Mouse (Mus musculus) retina, adult 2 months (tissue): ENCODE data around the gene Tbx4.

Experiments
- DNase-seq: peaks from one replicate; pipeline ENCODE4 v3.0.0-alpha.2; 2012; ENCODE audit warnings: low read depth, low spot score

The Tbx4 gene

GRCm38 (mm10) chr11:85885665-85886428, at the start of gene Tbx4:
Gene Tbx4, plus strand, starts transcription at chr11:85886422.
- no peak for DNase-seq

DNA sequence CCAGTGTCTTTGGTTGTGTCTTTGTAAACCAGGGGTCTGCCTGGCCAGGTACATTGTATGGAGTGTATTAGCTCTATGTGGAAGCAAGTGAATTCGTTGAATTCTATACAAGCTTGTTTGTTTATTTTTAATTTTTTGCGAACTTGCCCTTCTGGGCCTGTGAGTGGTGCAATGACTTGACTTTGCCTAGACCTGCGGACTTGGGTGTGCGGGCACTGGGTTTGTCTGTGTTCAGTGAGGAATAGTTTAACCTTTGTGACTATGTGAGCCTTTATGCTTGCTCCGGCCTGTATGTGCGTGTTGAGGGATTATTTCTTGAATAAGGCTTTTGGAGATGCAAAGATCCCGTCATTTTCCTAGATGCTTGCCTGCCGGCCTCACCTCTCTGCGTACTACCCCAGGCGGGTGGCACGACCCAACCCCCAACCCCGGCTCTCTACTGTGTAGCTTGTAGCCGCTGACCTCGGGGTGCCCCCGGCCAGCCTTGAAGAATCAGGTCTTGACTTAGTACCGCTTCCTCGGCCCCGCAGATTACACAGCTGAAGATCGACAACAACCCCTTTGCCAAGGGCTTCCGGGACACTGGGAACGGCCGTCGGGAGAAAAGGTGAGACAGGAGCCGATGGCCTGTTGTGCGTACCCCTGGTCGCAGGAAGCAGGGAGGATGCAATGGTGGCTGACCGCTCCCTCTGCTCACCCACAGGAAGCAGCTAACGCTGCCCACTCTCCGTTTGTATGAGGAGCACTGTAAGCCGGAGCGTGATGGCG, 49.5 kb upstream of the Tbx4 start:
- no peak for DNase-seq

DNA sequence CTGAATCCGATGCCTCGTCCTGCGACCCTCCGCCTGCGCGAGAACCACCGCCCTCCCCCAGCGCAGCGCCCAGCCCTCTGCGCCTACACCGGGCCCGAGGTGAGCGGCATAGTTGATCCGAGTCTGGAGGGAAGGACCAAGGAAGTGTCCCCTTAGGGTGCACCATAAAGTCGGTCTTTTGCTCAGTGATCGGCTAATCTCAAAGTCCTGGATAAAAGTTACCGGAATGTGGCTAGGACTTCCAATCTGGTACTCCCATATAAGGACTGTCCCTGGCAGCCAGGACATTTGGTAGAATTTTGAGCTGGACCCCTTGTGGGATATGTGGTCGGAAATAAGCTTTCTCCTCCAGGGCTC, 49.0 kb upstream of the Tbx4 start:
- DNase-seq: no peak

- no peak for DNase-seq
Measured at GRCm38 (mm10) chr11:85837648-85838423, 48.4 kb upstream of the Tbx4 start.

GRCm38 (mm10) chr11:85838424-85839257, 47.6 kb upstream of the Tbx4 start:
- no peak for DNase-seq

DNA sequence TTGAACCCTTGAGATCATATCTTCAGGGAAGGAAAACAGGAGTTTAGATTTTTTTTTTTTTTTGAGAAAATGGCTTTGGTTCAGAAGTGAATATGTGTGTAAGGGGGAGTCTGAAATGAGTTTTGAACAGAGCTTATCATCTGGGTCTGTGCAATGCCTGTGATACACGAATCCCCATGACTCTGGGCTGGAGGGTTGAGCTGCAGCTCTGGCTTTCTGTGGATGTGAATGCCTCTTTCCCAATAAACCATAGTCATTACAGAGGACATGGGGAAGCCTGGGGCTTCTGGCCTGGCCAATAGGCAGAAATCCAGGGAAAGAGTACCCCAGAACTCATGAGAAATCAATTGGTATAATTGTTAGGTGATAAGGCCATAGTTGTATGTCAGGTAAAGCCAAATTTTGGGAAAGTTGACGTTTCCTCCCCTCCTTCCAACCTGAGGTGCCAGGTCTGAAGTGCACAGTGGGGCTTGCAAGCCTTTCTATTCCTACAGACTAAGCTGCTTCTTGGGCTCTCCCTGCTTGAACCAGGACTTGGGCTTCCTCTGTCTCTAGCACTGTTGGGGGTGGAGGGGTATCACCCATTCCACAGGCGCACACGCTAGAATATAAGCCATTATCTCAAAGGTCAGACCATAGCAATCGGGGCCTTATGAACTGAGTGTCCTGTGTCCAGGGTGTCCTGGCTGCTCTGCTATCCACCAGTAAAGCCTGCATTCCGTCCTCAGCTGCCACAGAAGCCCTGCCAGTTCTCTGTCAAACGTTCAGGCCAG, 46.8 kb upstream of the Tbx4 start:
- DNase-seq: no peak

DNA sequence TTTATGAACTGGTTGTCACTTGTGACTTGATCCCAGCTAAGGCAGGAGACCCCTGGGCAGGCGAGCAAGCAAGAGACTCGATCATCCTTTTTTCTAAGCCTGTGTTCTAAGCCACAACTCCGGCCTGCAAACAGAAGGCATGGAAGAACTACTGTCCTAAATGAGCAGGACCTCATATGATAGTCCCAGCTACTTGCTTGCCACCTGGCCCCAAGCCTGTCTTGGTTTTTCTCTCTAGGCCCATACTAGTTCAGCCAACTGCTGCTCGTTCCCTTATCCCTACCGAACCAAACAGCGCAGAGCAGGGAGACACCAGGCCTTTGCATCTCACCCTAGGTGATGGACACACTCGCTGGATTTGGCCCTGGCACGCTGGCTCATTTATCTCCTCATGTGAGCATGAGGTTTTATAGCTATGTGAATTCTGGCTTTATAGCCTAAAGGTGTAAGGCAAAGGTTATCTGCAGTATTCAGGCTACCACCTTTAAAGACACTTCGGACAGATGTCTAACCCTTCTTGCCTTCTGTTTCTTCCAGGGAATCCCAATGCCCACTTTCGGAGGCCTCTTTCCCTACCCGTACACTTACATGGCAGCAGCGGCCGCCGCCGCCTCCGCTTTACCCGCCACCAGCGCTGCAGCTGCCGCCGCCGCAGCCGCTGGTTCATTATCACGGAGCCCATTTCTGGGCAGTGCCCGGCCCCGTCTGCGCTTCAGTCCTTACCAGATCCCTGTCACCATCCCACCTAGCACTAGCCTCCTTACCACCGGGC, 46.0 kb upstream of the Tbx4 start:
- no peak for DNase-seq

DNA sequence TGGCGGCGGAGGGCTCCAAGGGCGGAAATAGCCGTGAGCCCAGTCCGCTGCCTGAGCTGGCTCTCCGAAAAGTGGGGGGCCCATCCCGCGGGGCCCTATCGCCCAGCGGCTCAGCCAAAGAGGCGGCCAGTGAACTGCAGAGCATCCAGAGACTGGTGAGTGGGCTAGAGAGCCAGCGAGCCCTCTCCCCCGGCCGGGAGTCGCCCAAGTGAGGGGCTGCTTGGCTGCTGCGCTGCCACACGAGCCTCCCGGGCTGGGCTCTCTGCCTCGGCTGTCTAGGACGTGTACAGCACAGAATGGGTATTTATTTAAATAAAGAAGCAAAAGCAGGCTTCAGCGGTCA, 45.4 kb upstream of the Tbx4 start:
- DNase-seq: no peak

- no peak for DNase-seq
Measured at GRCm38 (mm10) chr11:85841211-85841681, 45.0 kb upstream of the Tbx4 start.

DNA sequence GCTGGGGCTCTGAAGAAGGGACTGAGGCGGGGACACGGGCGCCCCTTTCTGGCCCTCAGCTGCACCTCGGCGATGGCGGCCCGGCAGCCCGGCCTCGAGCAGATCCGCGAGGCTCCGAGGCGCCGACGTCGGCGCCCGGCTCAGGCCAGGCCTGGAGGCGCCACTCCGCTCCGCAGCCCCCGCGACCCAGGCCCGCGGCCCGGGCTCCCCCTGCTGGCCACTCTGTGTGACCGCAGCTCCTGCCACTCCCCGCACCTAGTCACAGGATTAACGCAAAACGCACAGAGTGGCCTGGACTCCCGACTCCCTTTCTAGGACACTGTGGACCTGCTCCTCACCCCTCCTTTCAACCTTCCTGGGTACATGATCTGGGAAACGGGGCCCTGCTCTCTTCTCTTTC, 44.2 kb upstream of the Tbx4 start:
- no peak for DNase-seq

DNA sequence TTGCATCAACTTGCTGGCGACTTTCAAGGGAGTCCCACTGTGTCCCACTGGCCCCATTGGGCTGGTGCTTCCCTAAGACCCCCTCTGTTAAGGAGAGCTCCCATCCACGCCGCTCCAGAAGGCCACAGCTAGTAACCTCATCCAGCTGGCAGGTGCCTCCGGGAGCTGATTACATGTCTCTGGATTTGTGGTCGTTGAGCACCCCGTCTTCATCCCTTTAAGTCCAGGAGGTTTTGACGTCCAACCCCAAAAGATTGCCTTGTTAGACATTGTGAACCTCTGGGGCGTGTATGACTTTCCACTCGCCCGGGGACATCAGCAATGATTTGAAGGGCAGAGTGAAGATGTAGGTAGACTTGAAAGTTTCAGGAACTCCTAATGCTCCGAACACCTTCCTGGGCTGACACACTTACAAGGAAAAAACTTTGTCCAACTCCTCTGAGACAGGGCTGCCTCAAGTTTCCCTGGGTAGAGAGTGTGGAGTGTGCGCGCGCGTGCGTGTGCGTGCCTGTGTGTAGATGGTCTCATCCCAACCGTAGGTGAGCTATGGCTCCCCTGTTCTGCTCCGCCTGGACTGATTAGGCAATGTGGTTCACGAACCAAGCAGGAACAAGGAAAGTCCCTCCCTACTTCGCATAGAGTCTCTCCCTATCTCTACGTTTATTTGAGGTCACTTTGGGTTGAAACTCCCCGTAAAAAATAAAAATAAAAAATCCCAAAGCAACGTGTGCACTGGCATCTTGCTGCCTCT, 43.5 kb upstream of the Tbx4 start:
- DNase-seq: no peak

GRCm38 (mm10) chr11:85843347-85843692, 42.9 kb upstream of the Tbx4 start:
- no peak for DNase-seq

GRCm38 (mm10) chr11:85844144-85844965, 41.9 kb upstream of the Tbx4 start:
- no peak for DNase-seq

DNA sequence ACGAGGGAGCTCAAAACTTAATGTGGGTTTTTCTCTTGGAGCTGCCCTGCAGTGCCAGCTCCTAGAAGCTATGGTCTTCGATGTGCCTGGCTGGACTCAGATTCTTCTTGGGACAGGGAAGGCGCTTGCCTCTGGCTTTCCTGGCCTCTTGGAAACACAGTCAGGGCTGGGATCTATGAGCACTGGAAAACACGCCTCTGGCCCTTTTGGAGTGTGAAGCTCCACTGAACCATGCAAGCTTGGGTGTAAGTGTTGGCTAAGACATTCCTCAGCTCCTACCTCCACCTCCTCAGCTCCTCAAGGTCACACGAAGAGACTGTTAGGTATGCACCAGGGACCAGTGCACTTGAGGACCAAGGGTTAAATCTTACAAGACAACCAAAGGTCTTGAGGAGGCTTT, 41.3 kb upstream of the Tbx4 start:
- DNase-seq: no peak

GRCm38 (mm10) chr11:85845921-85846320, 40.3 kb upstream of the Tbx4 start:
- DNase-seq: no peak

- no peak for DNase-seq
Measured at GRCm38 (mm10) chr11:85846509-85846908, 39.7 kb upstream of the Tbx4 start.

DNA sequence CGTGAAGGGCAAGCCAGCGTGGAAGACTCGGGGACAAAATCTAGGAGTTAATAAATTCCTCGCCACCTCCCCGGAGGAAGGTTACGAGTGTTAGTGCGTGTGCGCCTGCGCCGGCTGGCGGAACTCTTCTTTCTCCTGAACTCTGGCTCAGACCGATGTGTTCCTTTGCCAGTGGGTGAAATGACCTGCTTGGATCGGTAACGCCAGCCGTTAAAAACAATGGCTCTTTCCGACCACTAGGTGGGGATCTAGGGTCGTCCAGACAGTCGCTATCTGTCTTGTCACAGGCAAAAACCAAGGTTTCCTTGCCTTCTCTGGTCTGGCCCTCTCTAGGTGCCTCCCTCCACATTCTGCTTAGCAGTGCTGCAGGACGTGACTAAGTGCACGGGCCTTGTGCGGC, 37.2 kb upstream of the Tbx4 start:
- peak; percentile 62 for DNase-seq

DNA sequence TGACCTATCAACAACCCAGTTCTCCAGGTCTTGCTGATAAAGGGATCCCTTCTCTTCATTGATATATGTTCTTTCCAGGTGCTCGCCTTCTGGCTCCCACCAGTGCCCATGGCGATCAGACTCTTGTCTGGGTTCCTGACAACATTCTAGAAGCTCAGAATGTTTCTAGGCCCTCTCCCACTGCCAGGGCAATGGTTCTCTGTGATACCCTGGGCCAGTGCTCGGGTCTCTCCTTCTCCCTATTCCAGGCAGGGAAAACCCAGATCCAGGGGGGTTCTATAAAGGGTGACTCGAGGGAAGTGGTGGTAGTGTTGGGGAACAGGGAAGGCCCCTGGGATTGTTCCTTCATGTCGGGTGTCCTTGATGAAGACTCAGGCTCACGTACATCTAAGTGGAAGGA, 36.0 kb upstream of the Tbx4 start, which contains the start of gene Gm11444:
TSS of gene Gm11444 (minus strand) at position 101 of the 400 bp plus-strand sequence.
- DNase-seq: no peak
